Mouse (Mus musculus) ES-E14 (cell line): ENCODE measurements at regions not wholly inside any gene's neighbourhood (a gene's known extent, or its start where the extent isn't known, plus 50 kb on each side); places are given as distances from the start of the nearest gene placed in this dataset.

Experiments used
- DNase-seq: peaks from one replicate; pipeline ENCODE4 v3.0.0-alpha.2; 2013; ENCODE audit warnings: low read depth, low spot score
- H3K27ac ChIP-seq: 2 replicates; pipeline ENCODE4 v1.5.1; 2012; ENCODE audit warnings: low read depth, mild to moderate bottlenecking, low read length, moderate library complexity, mixed read lengths; ENCODE audit not compliant: poor library complexity, insufficient read depth, severe bottlenecking
- H3K36me3 ChIP-seq: 2 replicates; pipeline ENCODE4 v1.6.1; 2012; ENCODE audit warnings: mild to moderate bottlenecking, low read length, moderate library complexity, mixed read lengths; ENCODE audit not compliant: control insufficient read depth, poor library complexity, insufficient read depth, severe bottlenecking
- H3K4me1 ChIP-seq, 2 experiments: fragments of 150-350 bp in 1 of 2; sonication (generic) in 1 of 2; 2 replicates each; pipeline ENCODE4 v1.6.1; 2012; ENCODE audit warnings: low read length in 2 of 2, mild to moderate bottlenecking in 1 of 2, mixed read lengths in 1 of 2; ENCODE audit not compliant: control insufficient read depth in 2 of 2, insufficient read depth in 2 of 2, poor library complexity in 1 of 2
- H3K4me3 ChIP-seq, 2 experiments: fragments of 150-350 bp in 1 of 2; sonication (generic) in 1 of 2; 2 replicates each; pipeline ENCODE4 v1.5.1; 2012; ENCODE audit warnings: low read length in 2 of 2, low read depth in 1 of 2, mild to moderate bottlenecking in 1 of 2, mixed read lengths in 1 of 2; ENCODE audit not compliant: insufficient read depth in 1 of 2, poor library complexity in 1 of 2, severe bottlenecking in 1 of 2
- H3K9ac ChIP-seq: 2 replicates; pipeline ENCODE4 v1.6.1; 2012; ENCODE audit warnings: low read depth, mild to moderate bottlenecking, low read length, mixed read lengths; ENCODE audit not compliant: poor library complexity, insufficient read depth, severe bottlenecking
- H3K9me3 ChIP-seq: fragments of 150-350 bp; sonication (generic); 2 replicates; pipeline ENCODE4 v1.6.1; 2012; ENCODE audit warnings: low read depth, mild to moderate bottlenecking, low read length; ENCODE audit not compliant: control insufficient read depth, insufficient read depth
- CHD2 ChIP-seq: IDR thresholded peaks from 2 replicates; pipeline ENCODE4 v1.6.1; 2014; ENCODE audit warnings: mild to moderate bottlenecking, low read depth, low read length, inconsistent platforms
- HCFC1 ChIP-seq: IDR thresholded peaks from 2 replicates; pipeline ENCODE4 v1.6.1; 2012; ENCODE audit warnings: low read length, inconsistent platforms, borderline replicate concordance; ENCODE audit not compliant: insufficient read depth
- MAFK ChIP-seq: IDR thresholded peaks from 2 replicates; pipeline ENCODE4 v1.6.1; 2014; ENCODE audit warnings: mild to moderate bottlenecking, low read depth, low read length, inconsistent platforms; ENCODE audit not compliant: insufficient read depth
- ZC3H11A ChIP-seq: IDR thresholded peaks from 2 replicates; pipeline ENCODE4 v1.6.1; 2012; ENCODE audit warnings: low read depth, mild to moderate bottlenecking, inconsistent platforms, low read length, borderline replicate concordance
- ZNF384 ChIP-seq: IDR thresholded peaks from 2 replicates; pipeline ENCODE4 v1.6.1; 2012; ENCODE audit warnings: low read depth, low read length, inconsistent platforms
- in situ Hi-C, 2 experiments: fragments of 600-800 bp; cut with MboI; formaldehyde crosslinking; loops; one replicate each; pipeline ENCODE4 v1.15.1; 2025; ENCODE audit warnings: low sequenced_read_pairs in 2 of 2, inconsistent platforms in 1 of 2; ENCODE audit not compliant: unreplicated experiment in 2 of 2

- H3K9me3 ChIP-seq: no peaks in the 10 kb centered on the region
- no peak overlapping the region for H3K9ac ChIP-seq
- in situ Hi-C loops: no loop called here
- DNase-seq: no peak
- H3K4me3 ChIP-seq: no peak overlapping the region
- TF ChIP-seq ZNF384 (no peak), CHD2 (no peak), MAFK (no peak), HCFC1 (no peak), ZC3H11A (no peak)
- H3K36me3 ChIP-seq: no peaks in the 10 kb centered on the region
- no peak overlapping the region for H3K27ac ChIP-seq
- peaks cover 2 to 5% of the 10 kb centered on the region in 2 experiments; a peak in 2 of 4 replicates for H3K4me1 ChIP-seq
Observed at GRCm38 (mm10) chr11:32903970-32904369, 79.6 kb upstream of the Smim23 start.

- no peak for DNase-seq
- H3K9ac ChIP-seq: no peak overlapping the region
- TF ChIP-seq ZNF384: no peak
- no peak for TF ChIP-seq ZC3H11A
- no peak for TF ChIP-seq HCFC1
- TF ChIP-seq CHD2: no peak
- H3K27ac ChIP-seq: no peak overlapping the region
- no peaks in the 10 kb centered on the region for H3K36me3 ChIP-seq
- no peaks in the 10 kb centered on the region for H3K9me3 ChIP-seq
- H3K4me1 ChIP-seq: peaks cover under 1 to 3% of the 10 kb centered on the region in 2 experiments; a peak in 2 of 4 replicates
- in situ Hi-C loops: no loop called here
- H3K4me3 ChIP-seq: no peak overlapping the region
Observed at GRCm38 (mm10) chr11:32903389-32903788, 79.0 kb upstream of the Smim23 start.

GRCm38 (mm10) chr11:32902923-32903322 is 78.5 kb upstream of the Smim23 start:
- DNase-seq: no peak
- no peaks in the 10 kb centered on the region for H3K9me3 ChIP-seq
- peaks cover 0 to 3% of the 10 kb centered on the region in 2 experiments; a peak in 1 of 4 replicates for H3K4me1 ChIP-seq
- H3K4me3 ChIP-seq: no peak overlapping the region
- in situ Hi-C loops: no loop called here
- no peak overlapping the region for H3K9ac ChIP-seq
- TF ChIP-seq MAFK (no peak), CHD2 (no peak), ZNF384 (no peak), ZC3H11A (no peak), HCFC1 (no peak)
- H3K27ac ChIP-seq: no peak overlapping the region
- no peaks in the 10 kb centered on the region for H3K36me3 ChIP-seq

- TF ChIP-seq ZNF384 (no peak), MAFK (no peak), HCFC1 (no peak), CHD2 (no peak), ZC3H11A (no peak)
- in situ Hi-C loops: no loop called here
- Histone ChIP-seq H3K9me3 (no peaks in the 10 kb centered on the region), H3K4me3 (no peak overlapping the region), H3K27ac (no peak overlapping the region), H3K36me3 (no peaks in the 10 kb centered on the region), H3K4me1 (no peaks in the 10 kb centered on the region), H3K9ac (no peak overlapping the region)
- DNase-seq: no peak
Observed at GRCm38 (mm10) chr11:32900437-32900836, 76.0 kb upstream of the Smim23 start.

GRCm38 (mm10) chr11:32899604-32900216 is 75.3 kb upstream of the Smim23 start:
- Histone ChIP-seq H3K27ac (no peak overlapping the region), H3K36me3 (no peaks in the 10 kb centered on the region), H3K4me3 (no peak overlapping the region), H3K9me3 (no peaks in the 10 kb centered on the region), H3K9ac (no peak overlapping the region), H3K4me1 (no peaks in the 10 kb centered on the region)
- in situ Hi-C loops: no loop called here
- TF ChIP-seq ZNF384 (no peak), ZC3H11A (no peak), HCFC1 (no peak), MAFK (no peak), CHD2 (no peak)
- DNase-seq: no peak
